Mouse (Mus musculus): ENCODE results near the gene Tusc2. TPM values are rescaled to one million over a fixed set of nuclear protein-coding genes. Genes with fewer than 3 reads are reported as not detected.
A peak's percentile ranks its signal among the peaks of the same experiment; 100 is the strongest.

Gene Tusc2
- polyA plus RNA-seq, 1 experiment from 2014 or later, result 93.0 TPM

DNA sequence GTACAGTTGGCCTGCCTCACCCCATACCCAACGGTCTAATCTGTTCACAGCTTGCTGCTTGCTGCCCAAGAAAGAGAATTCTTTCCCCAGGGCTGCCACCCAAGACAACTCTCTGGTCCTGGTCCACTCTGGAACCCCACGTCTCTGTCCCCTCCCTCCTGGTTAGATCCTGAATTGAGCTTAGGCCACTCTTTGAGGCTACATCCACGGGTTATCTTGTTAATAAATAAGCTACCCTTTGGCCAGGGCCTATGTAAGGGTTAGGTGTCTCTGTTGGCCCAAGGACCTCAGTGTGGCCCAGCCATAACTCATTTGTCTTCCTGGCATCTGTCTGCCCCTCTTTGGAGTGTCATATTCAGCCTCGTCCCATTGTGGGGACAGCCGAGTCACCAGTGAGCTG is 35.3 kb downstream of the Tusc2 start:
- Histone ChIP-seq H3K4me3 (ENCODE audit: low read depth, low read length) (no peak overlapping the region), H3K4me1 (ENCODE audit: control insufficient read depth, insufficient read depth, low read length) (0 out of 2 replicates have a peak, but pooled peaks cover 4% of the 10 kb centered on the region), H3K27me3 (ENCODE audit: control insufficient read depth, insufficient read depth, low read length) (no peaks in the 10 kb centered on the region), H3K4me2 (ENCODE audit: low read depth) (no peak overlapping the region), H3K9ac (ENCODE audit: low read length) (no peak overlapping the region), H3K36me3 (ENCODE audit: control insufficient read depth, insufficient read depth, low read length) (peaks cover 2% of the 10 kb centered on the region; the same call in 1 of the 2 replicates), H3K27ac (ENCODE audit: low read depth, low read length) (no peak overlapping the region), H3K9me3 (ENCODE audit: control insufficient read depth, low read length) (no peaks in the 10 kb centered on the region)
- 72% methylated on average over 5 of the region's 5 CpGs for WGBS
- DNase-seq (ENCODE audit: low spot score) (no peak), ATAC-seq (ENCODE audit: insufficient read depth, low FRiP score, low TSS enrichment) (no peak)

DNA sequence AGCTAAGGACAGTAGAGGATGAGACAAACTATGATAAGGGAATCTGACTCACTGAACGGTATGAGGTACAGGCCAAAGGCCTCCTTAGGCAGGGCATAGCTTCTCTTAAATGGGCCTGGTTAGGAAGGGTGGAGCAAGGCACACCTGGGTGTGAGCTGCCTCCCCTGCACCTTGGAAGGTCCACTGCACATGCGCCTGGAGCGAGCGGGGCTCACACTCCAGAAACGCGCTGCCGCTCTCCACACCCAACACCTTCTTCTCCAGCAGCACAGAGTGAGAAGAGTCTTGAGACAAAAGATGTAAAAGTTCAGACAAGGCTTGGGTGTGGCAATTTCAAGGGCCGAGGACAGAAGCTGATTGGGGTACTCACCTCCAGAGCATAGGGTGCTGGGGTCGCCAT is 36.4 kb downstream of the Tusc2 start:
- Histone ChIP-seq H3K4me2 (ENCODE audit: low read depth) (no peak overlapping the region), H3K9ac (ENCODE audit: low read length) (no peak overlapping the region), H3K36me3 (ENCODE audit: control insufficient read depth, insufficient read depth, low read length) (no peaks in the 10 kb centered on the region), H3K4me3 (ENCODE audit: low read depth, low read length) (no peak overlapping the region), H3K27ac (ENCODE audit: low read depth, low read length) (no peak overlapping the region), H3K9me3 (ENCODE audit: control insufficient read depth, low read length) (no peaks in the 10 kb centered on the region), H3K4me1 (ENCODE audit: control insufficient read depth, insufficient read depth, low read length) (peaks cover 6% of the 10 kb centered on the region; the same call in 1 of the 2 replicates), H3K27me3 (ENCODE audit: control insufficient read depth, insufficient read depth, low read length) (no peaks in the 10 kb centered on the region)
- DNase-seq (ENCODE audit: low spot score) (no peak), ATAC-seq (ENCODE audit: insufficient read depth, low FRiP score, low TSS enrichment) (no peak)
- 93% methylated on average over 9 of the region's 9 CpGs for WGBS

DNA sequence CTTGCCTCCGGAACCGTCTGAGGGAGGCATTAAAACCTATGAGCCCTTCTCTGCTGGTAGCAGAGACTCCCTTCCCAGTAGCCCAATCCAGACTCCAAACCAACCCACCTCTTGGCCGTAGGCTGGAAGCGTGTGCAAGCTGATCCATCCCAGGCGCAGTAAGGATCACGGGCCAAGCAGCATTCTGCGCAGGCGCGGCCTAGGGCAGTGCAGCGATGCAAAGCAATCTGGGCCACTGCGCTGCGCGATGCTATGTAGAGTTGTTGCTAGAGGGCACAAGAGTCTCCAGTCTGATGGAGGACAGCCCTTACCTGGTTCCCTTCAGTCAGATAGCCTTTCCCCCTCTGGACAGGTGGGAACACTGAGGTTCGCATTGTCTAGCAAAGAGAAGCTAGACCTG is 36.8 kb downstream of the Tusc2 start:
- Histone ChIP-seq H3K4me2 (ENCODE audit: low read depth) (no peak overlapping the region), H3K4me3 (ENCODE audit: low read depth, low read length) (no peak overlapping the region), H3K9me3 (ENCODE audit: control insufficient read depth, low read length) (no peaks in the 10 kb centered on the region), H3K27ac (ENCODE audit: low read depth, low read length) (no peak overlapping the region), H3K9ac (ENCODE audit: low read length) (no peak overlapping the region), H3K27me3 (ENCODE audit: control insufficient read depth, insufficient read depth, low read length) (no peaks in the 10 kb centered on the region), H3K4me1 (ENCODE audit: control insufficient read depth, insufficient read depth, low read length) (peaks cover 9% of the 10 kb centered on the region; the same call in 1 of the 2 replicates), H3K36me3 (ENCODE audit: control insufficient read depth, insufficient read depth, low read length) (no peaks in the 10 kb centered on the region)
- ATAC-seq (ENCODE audit: insufficient read depth, low FRiP score, low TSS enrichment) (no peak), DNase-seq (ENCODE audit: low spot score) (no peak)
- 73% methylated on average over 14 of the region's 14 CpGs for WGBS

DNA sequence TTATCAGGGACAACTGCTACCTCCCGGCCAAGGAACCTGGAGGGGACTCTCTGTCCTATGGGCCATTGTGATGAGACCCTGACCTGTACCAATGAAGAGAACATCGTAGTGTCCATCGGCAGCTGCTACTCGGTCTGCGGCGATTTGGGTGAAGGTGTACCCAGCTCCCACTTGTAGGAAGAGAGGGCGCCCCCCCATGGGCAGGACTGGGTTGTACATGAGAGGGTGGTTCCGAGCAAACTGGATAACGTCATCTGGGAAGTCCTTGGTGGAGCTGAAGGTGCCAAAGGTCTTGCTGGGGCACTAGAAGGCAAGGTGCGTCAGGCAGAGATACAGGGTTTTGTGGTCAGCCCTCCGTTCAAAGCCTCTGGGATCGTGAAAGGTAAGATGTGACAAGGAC is 37.7 kb downstream of the Tusc2 start:
- no peaks in the 10 kb centered on the region for H3K27me3 ChIP-seq (ENCODE audit: control insufficient read depth, insufficient read depth, low read length)
- H3K4me1 ChIP-seq (ENCODE audit: control insufficient read depth, insufficient read depth, low read length), result peaks cover 9% of the 10 kb centered on the region; the same call in 1 of the 2 replicates
- H3K36me3 ChIP-seq (ENCODE audit: control insufficient read depth, insufficient read depth, low read length), result no peaks in the 10 kb centered on the region
- no peak overlapping the region for H3K9ac ChIP-seq (ENCODE audit: low read length)
- no peaks in the 10 kb centered on the region for H3K9me3 ChIP-seq (ENCODE audit: control insufficient read depth, low read length)
- WGBS, result 81% methylated on average over 12 of the region's 12 CpGs
- no peak overlapping the region for H3K27ac ChIP-seq (ENCODE audit: low read depth, low read length)
- DNase-seq (ENCODE audit: low spot score), result no peak
- H3K4me3 ChIP-seq (ENCODE audit: low read depth, low read length), result no peak overlapping the region
- ATAC-seq (ENCODE audit: insufficient read depth, low FRiP score, low TSS enrichment), result no peak
- no peak overlapping the region for H3K4me2 ChIP-seq (ENCODE audit: low read depth)

DNA sequence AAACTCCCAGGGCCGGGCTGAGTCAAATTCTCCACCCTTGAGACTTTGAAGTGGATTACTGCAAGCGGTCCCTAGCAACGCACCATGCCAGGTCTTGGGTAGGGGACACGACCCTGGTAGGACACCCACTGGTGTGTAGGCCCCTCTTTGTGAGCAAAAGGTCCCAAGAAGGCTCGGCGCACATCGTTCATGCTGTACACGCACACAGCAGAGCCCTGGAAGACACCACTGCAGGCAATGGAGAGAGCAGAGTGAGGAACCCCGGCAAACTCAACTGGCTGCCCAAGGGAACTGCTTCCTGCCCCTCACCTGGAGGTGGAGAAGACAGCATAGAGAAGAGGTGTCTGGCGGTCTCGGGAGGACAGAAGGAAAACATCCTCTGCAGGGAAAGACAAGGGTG is 38.2 kb downstream of the Tusc2 start:
- Histone ChIP-seq H3K4me2 (ENCODE audit: low read depth) (no peak overlapping the region), H3K4me3 (ENCODE audit: low read depth, low read length) (no peak overlapping the region), H3K27me3 (ENCODE audit: control insufficient read depth, insufficient read depth, low read length) (no peaks in the 10 kb centered on the region), H3K9me3 (ENCODE audit: control insufficient read depth, low read length) (no peaks in the 10 kb centered on the region), H3K27ac (ENCODE audit: low read depth, low read length) (no peak overlapping the region), H3K36me3 (ENCODE audit: control insufficient read depth, insufficient read depth, low read length) (no peaks in the 10 kb centered on the region), H3K4me1 (ENCODE audit: control insufficient read depth, insufficient read depth, low read length) (peaks cover 9% of the 10 kb centered on the region; the same call in 1 of the 2 replicates), H3K9ac (ENCODE audit: low read length) (no peak overlapping the region)
- DNase-seq (ENCODE audit: low spot score) (no peak), ATAC-seq (ENCODE audit: insufficient read depth, low FRiP score, low TSS enrichment) (no peak)
- 87% methylated on average over 11 of the region's 11 CpGs for WGBS

DNA sequence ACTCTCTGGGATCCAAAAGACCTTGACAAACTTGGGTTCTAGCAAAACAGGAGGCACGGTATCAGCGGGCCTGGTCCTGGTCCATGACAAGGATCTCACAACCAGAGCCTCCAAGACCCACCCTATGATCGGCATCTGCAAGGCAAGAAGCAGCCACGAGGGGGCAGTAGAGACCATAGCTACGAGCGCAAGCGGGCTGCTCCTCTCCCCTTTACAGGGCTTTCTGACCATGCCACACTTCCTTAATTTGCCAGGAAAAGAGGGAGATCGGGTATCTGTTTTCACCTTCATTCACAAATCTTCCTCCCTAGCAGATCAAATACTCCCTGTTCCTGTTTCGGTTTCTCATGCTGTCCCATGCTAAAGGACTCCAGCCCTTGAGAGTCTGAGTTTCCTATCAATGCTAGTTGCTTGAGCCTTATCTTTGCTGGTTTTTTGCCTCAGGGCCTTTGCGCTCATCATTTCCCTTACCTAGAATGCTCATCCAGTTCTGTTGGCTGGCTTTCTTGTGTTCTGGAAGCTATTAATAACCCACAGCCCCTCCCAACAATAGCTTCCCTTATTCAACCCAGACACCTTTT is 39.1 kb downstream of the Tusc2 start:
- ATAC-seq (ENCODE audit: insufficient read depth, low FRiP score, low TSS enrichment) (no peak), DNase-seq (ENCODE audit: low spot score) (peak; percentile 93)
- Histone ChIP-seq H3K9me3 (ENCODE audit: control insufficient read depth, low read length) (no peaks in the 10 kb centered on the region), H3K4me1 (ENCODE audit: control insufficient read depth, insufficient read depth, low read length) (peaks cover 16% of the 10 kb centered on the region), H3K4me3 (ENCODE audit: low read depth, low read length) (no peak overlapping the region), H3K27me3 (ENCODE audit: control insufficient read depth, insufficient read depth, low read length) (no peaks in the 10 kb centered on the region), H3K9ac (ENCODE audit: low read length) (peak overlapping the region; percentile 27), H3K36me3 (ENCODE audit: control insufficient read depth, insufficient read depth, low read length) (no peaks in the 10 kb centered on the region), H3K4me2 (ENCODE audit: low read depth) (no peak overlapping the region), H3K27ac (ENCODE audit: low read depth, low read length) (no peak overlapping the region)
- WGBS, result 14% methylated on average over 10 of the region's 10 CpGs

DNA sequence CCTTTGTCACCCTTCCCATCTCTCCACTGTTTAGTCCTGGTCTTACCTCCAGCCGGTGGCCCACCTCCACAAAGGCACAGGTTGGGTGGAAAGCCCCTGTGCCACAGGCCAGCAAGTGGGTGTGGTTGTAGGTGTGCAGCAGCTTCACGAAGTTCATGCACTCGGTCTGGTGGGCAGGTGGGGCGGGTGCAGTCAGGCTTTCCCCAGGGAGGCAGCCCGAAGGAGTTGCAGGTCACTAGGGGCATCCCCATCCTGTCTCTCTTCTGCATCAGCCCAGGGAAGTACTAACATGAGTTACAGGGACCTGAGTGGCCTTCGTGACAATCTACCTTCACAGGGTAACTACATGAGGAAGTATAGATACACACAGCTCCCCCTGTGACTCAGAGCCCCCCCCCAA is 40.2 kb downstream of the Tusc2 start:
- no peak for ATAC-seq (ENCODE audit: insufficient read depth, low FRiP score, low TSS enrichment)
- WGBS, result 81% methylated on average over 6 of the region's 6 CpGs
- Histone ChIP-seq H3K36me3 (ENCODE audit: control insufficient read depth, insufficient read depth, low read length) (no peaks in the 10 kb centered on the region), H3K4me1 (ENCODE audit: control insufficient read depth, insufficient read depth, low read length) (peaks cover 21% of the 10 kb centered on the region), H3K9ac (ENCODE audit: low read length) (no peak overlapping the region; the same call in 1 of the 2 replicates), H3K9me3 (ENCODE audit: control insufficient read depth, low read length) (no peaks in the 10 kb centered on the region), H3K27me3 (ENCODE audit: control insufficient read depth, insufficient read depth, low read length) (no peaks in the 10 kb centered on the region), H3K27ac (ENCODE audit: low read depth, low read length) (no peak overlapping the region), H3K4me2 (ENCODE audit: low read depth) (no peak overlapping the region), H3K4me3 (ENCODE audit: low read depth, low read length) (no peak overlapping the region)
- DNase-seq (ENCODE audit: low spot score), result no peak

DNA sequence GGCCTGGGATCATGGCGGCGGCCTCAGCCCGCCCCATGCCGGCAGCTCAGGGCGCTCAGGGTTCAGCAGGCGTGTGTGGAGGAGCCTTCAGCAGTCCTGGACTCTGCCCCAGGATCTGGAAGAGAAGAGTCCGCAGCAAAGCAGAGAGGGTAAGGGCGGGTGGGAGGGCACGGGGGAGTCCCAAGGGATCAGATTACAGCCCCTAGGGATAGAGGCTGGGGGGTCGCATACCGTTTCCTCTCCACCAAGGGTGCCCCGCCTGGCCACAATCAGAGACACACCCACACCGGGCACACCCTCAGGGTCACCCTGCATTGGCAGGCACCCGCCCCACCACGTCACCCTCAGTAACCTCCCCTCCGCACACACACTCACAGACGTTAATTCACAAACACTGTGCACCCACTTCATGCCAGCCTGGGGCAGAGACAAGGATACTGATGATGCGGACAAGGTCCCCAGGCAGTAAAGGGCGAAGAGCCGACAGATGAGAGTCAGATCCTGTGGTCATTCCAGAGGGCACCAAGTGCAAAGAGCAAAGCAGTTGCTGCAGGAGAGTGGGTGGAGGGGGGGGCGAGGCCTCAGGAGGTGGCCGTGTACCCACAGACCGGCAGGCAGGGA is 42.1 kb downstream of the Tusc2 start:
- no peak for DNase-seq (ENCODE audit: low spot score)
- H3K4me3 ChIP-seq (ENCODE audit: low read depth, low read length), result no peak overlapping the region
- WGBS, result 37% methylated on average over 23 of the region's 23 CpGs
- H3K9ac ChIP-seq (ENCODE audit: low read length), result no peak overlapping the region
- no peak for ATAC-seq (ENCODE audit: insufficient read depth, low FRiP score, low TSS enrichment)
- peaks cover 27% of the 10 kb centered on the region for H3K4me1 ChIP-seq (ENCODE audit: control insufficient read depth, insufficient read depth, low read length)
- no peaks in the 10 kb centered on the region for H3K27me3 ChIP-seq (ENCODE audit: control insufficient read depth, insufficient read depth, low read length)
- peak overlapping the region; percentile 15 for H3K4me2 ChIP-seq (ENCODE audit: low read depth)
- no peak overlapping the region for H3K27ac ChIP-seq (ENCODE audit: low read depth, low read length)
- no peaks in the 10 kb centered on the region for H3K9me3 ChIP-seq (ENCODE audit: control insufficient read depth, low read length)
- H3K36me3 ChIP-seq (ENCODE audit: control insufficient read depth, insufficient read depth, low read length), result no peaks in the 10 kb centered on the region

DNA sequence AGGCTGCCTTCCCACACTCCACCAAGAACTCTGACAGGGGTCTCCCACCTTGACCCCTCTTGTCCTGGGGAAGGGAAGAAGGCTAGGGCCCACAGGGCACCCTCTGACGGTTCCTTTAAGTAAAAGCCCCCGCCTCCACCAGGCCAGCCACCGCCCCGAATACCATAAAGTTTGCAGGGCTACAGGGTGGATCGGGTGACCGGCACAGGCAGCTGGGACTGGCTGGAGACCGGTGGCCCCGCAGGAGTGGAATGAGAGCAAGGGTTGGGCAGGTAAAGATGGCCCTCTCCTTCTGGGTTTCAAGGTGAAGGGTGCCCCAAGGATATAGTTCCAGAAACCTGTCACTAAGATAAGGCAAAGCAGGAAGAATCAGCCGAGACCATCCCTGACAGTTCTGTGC is 43.5 kb downstream of the Tusc2 start:
- H3K27ac ChIP-seq (ENCODE audit: low read depth, low read length), result no peak overlapping the region; the same call in 1 of the 2 replicates
- no peaks in the 10 kb centered on the region for H3K36me3 ChIP-seq (ENCODE audit: control insufficient read depth, insufficient read depth, low read length)
- WGBS, result 6% methylated on average over 9 of the region's 9 CpGs
- no peak for ATAC-seq (ENCODE audit: insufficient read depth, low FRiP score, low TSS enrichment)
- H3K9me3 ChIP-seq (ENCODE audit: control insufficient read depth, low read length), result no peaks in the 10 kb centered on the region
- peak overlapping the region; percentile 4; the same call in 1 of the 2 replicates for H3K4me2 ChIP-seq (ENCODE audit: low read depth)
- no peak overlapping the region for H3K4me3 ChIP-seq (ENCODE audit: low read depth, low read length)
- no peaks in the 10 kb centered on the region for H3K27me3 ChIP-seq (ENCODE audit: control insufficient read depth, insufficient read depth, low read length)
- peaks cover 32% of the 10 kb centered on the region for H3K4me1 ChIP-seq (ENCODE audit: control insufficient read depth, insufficient read depth, low read length)
- no peak for DNase-seq (ENCODE audit: low spot score)
- no peak overlapping the region for H3K9ac ChIP-seq (ENCODE audit: low read length)

Data from neural tube, embryonic 11.5 days (tissue).